Mouse (Mus musculus) heart, embryonic 13.5 days (tissue): ENCODE data around the gene Sbno1. TPM values are rescaled to one million over a fixed set of nuclear protein-coding genes. Genes with fewer than 3 reads are reported as not detected.

Experiments used
- ATAC-seq: fragments of 200-750 bp; cut with Nextera tagmentation; 2 replicates; pipeline ENCODE4 v1.8.0; 2017; ENCODE audit warnings: moderate TSS enrichment; ENCODE audit not compliant: insufficient number of reproducible peaks, low FRiP score, low TSS enrichment; ENCODE audit errors: extremely low read depth
- H3K27ac ChIP-seq: fragments of 300-500 bp; sonication (generic); replicated peaks from 2 replicates; pipeline ENCODE4 v1.5.1; 2015; ENCODE audit warnings: moderate library complexity, mild to moderate bottlenecking, inconsistent platforms
- H3K27me3 ChIP-seq: fragments of 300-500 bp; sonication (generic); replicated peaks from 2 replicates; pipeline ENCODE4 v1.6.1; 2015; ENCODE audit warnings: mild to moderate bottlenecking, inconsistent platforms
- H3K36me3 ChIP-seq: fragments of 300-500 bp; sonication (generic); 2 replicates; pipeline ENCODE4 v1.6.1; 2015; ENCODE audit warnings: mild to moderate bottlenecking, inconsistent platforms
- H3K4me1 ChIP-seq: fragments of 300-500 bp; sonication (generic); 2 replicates; pipeline ENCODE4 v1.6.1; 2015; ENCODE audit warnings: inconsistent platforms
- H3K4me2 ChIP-seq: fragments of 300-500 bp; sonication (generic); 2 replicates; pipeline ENCODE4 v1.6.1; 2015; ENCODE audit warnings: inconsistent platforms, mild to moderate bottlenecking, moderate library complexity
- H3K4me3 ChIP-seq: fragments of 300-500 bp; sonication (generic); 2 replicates; pipeline ENCODE4 v1.5.1; 2015; ENCODE audit warnings: moderate library complexity, mild to moderate bottlenecking, inconsistent platforms
- H3K9ac ChIP-seq: fragments of 300-500 bp; sonication (generic); 2 replicates; pipeline ENCODE4 v1.6.1; 2015; ENCODE audit warnings: inconsistent platforms, mild to moderate bottlenecking, moderate library complexity
- H3K9me3 ChIP-seq: fragments of 300-500 bp; sonication (generic); 2 replicates; pipeline ENCODE4 v1.6.1; 2016; ENCODE audit warnings: inconsistent platforms
- WGBS: fragments of 180-500 bp; shearing (Covaris S2); methylation state at CpG from one replicate; pipeline ENCODE4 v1.1.7; 2015; ENCODE audit warnings: mixed read lengths; 5-methylcytosine and 5-hydroxymethylcytosine counted together
- microRNA-seq: library from miRNA; unstranded; fragments of <30 nt; microRNA quantifications from one replicate; pipeline ENCODE4, GENCODE M21; 2016
- polyA plus RNA-seq: library from polyadenylated mRNA; unstranded; fragments of >200 nt; fragmentation: Nextera tagmentation; extraction: Ambion mirVana; gene quantifications from 2 replicates; pipeline ENCODE4 v1.2.1, GENCODE M21; 2015

Sbno1 gene
- polyA plus RNA-seq, 1 experiment from 2014 or later = 54.3 TPM

DNA sequence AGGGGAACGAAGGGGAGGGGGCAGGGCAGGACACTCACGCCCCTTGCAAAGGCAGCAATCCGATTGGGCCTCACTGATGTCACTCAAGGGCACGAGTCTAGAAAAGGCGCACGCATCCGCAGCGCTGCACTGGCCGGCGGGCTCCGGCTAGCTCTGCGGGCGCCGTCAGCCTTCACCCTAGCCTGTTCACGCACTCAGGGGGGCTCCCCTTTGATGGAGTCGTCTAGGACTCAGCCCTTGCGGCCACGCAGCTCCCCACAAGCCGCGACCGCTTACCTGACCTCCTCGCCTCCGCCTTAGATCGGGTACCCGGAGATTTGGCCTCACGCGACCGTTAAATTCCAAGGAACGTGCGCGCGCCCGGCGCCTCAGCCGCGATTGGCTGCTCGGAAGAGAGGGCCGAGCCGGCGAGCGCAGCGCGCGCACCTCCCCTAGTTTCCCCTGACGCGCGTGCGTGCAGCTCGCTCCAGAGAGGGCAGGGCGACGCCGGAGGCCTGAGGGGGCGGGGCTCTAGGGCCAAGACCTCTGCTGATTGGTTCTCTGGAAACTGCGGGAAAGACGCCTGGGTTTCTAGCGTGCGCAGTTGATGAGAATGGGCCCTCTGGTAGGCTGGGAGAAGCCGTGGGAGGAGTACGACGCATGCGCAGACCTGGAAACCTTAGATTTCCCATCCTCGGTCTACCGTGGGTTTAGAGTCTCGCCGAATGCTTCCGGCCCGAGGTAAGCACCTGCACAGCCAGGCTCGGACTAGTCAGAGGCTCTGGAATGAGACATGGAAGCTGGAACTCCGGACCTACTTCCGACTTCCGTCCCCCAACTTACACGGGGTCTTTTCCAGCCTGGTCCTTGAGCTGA, 98.1 kb downstream of the Sbno1 start, which contains the start of the genes Mphosph9 and 2810006K23Rik:
TSS of gene Mphosph9 (minus strand) at position 463 of the 855 bp plus-strand sequence.
TSS of gene 2810006K23Rik (plus strand) at position 580 of the 855 bp plus-strand sequence.
- under 1% methylated on average over 72 of the region's 72 CpGs for WGBS
- H3K4me2 ChIP-seq = peak within 1 kb of the TSS; percentile 96
- H3K27ac ChIP-seq = peak within 1 kb of the TSS; percentile 93
- ATAC-seq = peak; percentile 97
- no peaks in the 10 kb centered on the region for H3K27me3 ChIP-seq
- peaks cover 21% of the 10 kb centered on the region for H3K36me3 ChIP-seq
- peaks cover 21% of the 10 kb centered on the region for H3K4me1 ChIP-seq
- peak within 1 kb of the TSS; percentile 90 for H3K9ac ChIP-seq
- H3K9me3 ChIP-seq = no peaks in the 10 kb centered on the region
- H3K4me3 ChIP-seq = peak within 1 kb of the TSS; percentile 78

DNA sequence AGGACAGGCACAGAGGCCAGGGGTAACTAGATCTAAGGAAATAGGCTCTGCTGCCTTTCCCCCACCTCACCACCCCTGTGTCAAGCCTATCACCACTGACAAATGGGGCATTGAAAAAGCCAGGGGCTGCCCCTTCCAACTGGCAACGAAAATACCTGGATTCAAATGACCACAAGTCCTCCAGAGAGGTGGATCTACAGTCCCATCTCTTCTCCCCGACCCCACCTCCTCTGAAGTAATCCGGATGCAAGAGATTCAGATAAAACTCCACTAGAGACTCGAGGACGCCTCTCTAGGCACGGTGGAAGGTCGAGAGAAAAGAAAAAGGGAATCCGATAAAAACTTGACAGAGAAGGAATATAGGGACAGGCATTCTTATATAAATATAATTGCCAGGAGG, 99.0 kb downstream of the Sbno1 start:
- WGBS = 1% methylated on average over 8 of the region's 8 CpGs
- H3K9ac ChIP-seq = peak overlapping the region; percentile 86
- H3K27ac ChIP-seq = peak overlapping the region; percentile 93
- H3K4me1 ChIP-seq = peaks cover 21% of the 10 kb centered on the region
- no peaks in the 10 kb centered on the region for H3K27me3 ChIP-seq
- peak overlapping the region; percentile 96 for H3K4me2 ChIP-seq
- H3K36me3 ChIP-seq = peaks cover 28% of the 10 kb centered on the region
- ATAC-seq = no peak
- H3K9me3 ChIP-seq = no peaks in the 10 kb centered on the region
- H3K4me3 ChIP-seq = peak overlapping the region; percentile 78

Small RNA genes lying within 50 kb of the gene (microRNA-seq; reads per million reads assigned to microRNA genes)
- 1.2 reads per million for gene Gm27486

Other genes with a start within 250 kb of the Sbno1 start
- gene Pitpnm2, start 176.2 kb downstream of the Sbno1 start, polyA plus RNA-seq = 5.1 and 6.6 TPM in 2 replicates
- gene Mphosph9, start 98.0 kb downstream of the Sbno1 start, polyA plus RNA-seq = 10.2 and 13.6 TPM in 2 replicates
- 18.5 and 19.5 TPM in 2 replicates for gene 2810006K23Rik, start 97.9 kb downstream of the Sbno1 start, polyA plus RNA-seq
- 20.5 and 23.9 TPM in 2 replicates for gene Cdk2ap1, start 62.9 kb downstream of the Sbno1 start, polyA plus RNA-seq
- gene Kmt5a, start 13.9 kb upstream of the Sbno1 start, polyA plus RNA-seq = 26.7 and 34.4 TPM in 2 replicates
- gene Rilpl2, start 52.4 kb upstream of the Sbno1 start, polyA plus RNA-seq = 12.3 and 14.8 TPM in 2 replicates
- 22.9 and 23.9 TPM in 2 replicates for gene Snrnp35, start 57.1 kb upstream of the Sbno1 start, polyA plus RNA-seq
- gene Rilpl1, start 105.4 kb upstream of the Sbno1 start, polyA plus RNA-seq = 21.8 and 23.1 TPM in 2 replicates
- gene Tmed2, start 114.7 kb upstream of the Sbno1 start, polyA plus RNA-seq = 396 and 446 TPM in 2 replicates
- 8.7 and 8.8 TPM in 2 replicates for gene Ddx55, start 126.9 kb upstream of the Sbno1 start, polyA plus RNA-seq
- gene Eif2b1, start 153.1 kb upstream of the Sbno1 start, polyA plus RNA-seq = 60.8 and 62.0 TPM in 2 replicates
- gene Gtf2h3, start 153.1 kb upstream of the Sbno1 start, polyA plus RNA-seq = 27.6 and 32.2 TPM in 2 replicates
- 29.5 and 32.6 TPM in 2 replicates for gene Atp6v0a2, start 202.6 kb upstream of the Sbno1 start, polyA plus RNA-seq